Mouse (Mus musculus) embryo, embryonic 11.5 days (tissue): ENCODE measurements at regions not wholly inside any gene's neighbourhood (a gene's known extent, or its start where the extent isn't known, plus 50 kb on each side); places are given as distances from the start of the nearest gene placed in this dataset.
A peak's percentile ranks its signal among the peaks of the same experiment; 100 is the strongest.

ENCODE experiments used
- DNase-seq: peaks from one replicate; pipeline ENCODE4 v3.0.0-alpha.2; 2012; ENCODE audit warnings: low read depth, low spot score

DNA sequence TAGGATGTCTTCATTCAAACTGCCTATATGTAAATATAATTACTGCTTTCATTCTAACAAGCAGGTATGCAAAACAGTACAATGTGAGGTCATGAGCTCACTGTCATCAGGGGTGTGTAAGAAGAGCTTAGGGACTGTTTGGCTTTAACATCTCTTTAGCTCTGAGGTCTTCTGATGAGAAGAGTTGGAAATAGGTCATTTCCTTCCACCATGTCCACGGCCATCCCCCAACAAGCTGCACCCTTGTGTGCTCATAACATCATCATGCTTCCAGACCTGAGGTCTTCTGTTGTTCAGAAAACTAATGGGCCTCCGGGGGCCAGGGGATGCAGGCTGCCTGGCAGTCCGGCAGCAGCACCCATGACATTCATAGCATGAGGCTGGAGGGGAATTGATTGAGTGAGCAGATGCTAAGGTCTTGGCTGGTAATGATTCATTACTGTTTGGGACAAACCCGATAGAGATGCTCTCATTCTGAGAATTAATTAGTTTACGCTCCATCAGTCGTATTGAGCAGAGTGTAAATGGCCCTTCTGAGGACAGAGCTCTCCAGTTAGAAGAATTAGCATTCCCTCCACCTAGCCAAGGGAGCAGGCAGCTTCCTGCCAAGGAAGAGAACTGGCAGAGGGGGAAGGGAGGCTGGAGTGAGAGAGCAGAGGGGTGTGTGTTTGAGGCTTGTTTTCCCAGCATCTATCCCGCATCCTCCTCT lies 64.0 kb downstream of the Rps24 start:
- peak; percentile 30 for DNase-seq

DNA sequence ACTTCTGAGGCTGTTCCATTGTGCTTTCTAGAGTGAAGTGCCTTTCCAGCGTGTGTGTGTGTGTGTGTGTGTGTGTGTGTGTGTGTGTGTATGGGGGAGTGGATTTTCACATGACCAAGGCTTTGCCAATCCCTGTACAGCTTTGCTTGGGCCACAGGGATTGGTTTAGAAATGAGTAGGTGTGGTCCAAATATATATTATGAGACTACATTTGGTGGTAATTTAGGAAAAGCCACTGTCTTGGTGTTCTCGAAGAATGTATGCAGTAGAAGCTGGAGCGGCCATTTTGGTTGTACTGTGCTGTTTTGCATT lies 64.5 kb downstream of the Rps24 start:
- no peak for DNase-seq

DNA sequence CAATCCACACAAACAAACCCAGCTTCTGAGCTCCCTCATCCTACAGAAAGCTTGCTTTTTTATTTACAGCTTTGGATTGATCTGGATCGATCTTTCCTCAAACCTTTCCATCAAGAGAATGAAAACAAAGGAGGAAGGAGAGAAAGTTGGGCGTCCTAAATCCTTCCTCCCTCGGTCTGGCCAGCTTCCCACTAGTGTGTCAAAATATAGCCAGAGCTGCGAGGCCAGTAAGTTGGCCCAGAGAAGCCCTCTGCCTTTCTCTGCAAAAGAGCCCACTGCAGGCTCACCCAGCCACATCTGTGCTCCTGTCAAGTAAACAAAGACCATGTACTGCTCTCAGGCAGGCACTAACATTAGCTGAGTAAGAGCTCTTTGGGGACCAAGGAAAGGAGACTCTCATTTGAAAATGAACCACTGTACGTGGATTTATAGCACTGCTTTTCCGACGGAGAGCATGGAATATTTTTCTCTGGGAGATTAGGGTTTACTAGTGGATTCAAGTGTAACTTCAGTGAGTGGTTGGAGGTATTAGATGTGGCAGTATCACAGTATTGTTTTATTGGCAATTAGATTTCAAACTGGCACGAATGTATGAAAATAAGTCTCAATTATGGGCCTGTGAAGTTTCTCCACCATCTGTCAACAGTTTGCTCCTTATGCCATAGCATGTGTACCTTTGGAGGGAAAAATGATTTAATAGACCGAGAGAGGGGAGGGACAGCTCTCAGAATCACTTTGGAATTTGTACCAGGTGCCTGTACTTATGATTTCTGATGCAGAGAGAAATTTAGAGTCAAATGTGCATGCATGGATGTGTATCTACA lies 78.1 kb downstream of the Rps24 start:
- no peak for DNase-seq

DNA sequence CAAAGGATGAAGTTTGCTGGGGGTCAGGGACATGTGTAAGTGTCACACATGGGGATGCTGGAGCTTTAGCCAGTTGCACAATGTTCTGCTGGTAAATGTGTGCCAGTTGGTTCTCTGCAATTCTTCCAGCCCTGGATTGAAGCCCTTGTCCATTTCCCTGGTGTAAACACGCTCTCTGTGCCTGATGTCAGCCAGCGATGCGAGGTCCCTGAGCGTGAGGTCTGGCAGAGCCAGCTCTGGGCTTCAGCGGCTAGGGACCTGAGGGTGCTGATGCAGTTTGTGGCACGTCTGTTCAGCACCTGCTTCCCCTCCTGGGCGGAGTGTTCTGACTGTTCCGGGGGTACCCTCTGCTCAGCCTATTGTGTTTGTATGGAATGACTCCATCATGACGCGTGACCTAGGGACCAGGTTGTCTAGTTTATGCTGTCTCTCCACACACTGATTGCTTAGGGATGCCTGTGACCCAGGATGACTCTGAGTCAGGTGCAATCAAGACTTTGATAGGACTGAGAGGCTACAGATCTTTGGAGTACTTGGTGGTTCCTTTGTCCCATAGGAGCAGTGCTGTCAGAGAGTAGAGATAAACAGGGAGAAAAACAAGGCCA lies 78.9 kb downstream of the Rps24 start:
- no peak for DNase-seq

DNA sequence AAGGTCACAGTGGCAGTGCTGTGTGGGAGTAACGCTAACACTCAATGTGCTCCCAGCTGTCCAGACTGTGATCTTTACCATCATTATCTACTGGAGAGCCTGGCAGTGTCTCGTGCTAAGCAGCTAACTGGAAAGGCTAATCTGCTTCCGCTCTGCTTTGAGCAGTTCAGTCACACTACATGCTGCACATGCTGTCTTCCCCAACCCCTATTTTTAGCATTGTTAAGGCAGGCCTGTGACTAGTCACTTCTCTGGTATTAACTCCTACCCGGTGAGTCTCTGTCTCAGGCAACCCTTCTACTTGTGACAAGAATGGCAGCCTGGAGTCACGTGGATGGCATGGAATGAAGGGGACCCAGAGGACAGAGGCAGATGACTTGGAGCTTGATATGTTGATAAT lies 88.2 kb downstream of the Rps24 start:
- no peak for DNase-seq

DNA sequence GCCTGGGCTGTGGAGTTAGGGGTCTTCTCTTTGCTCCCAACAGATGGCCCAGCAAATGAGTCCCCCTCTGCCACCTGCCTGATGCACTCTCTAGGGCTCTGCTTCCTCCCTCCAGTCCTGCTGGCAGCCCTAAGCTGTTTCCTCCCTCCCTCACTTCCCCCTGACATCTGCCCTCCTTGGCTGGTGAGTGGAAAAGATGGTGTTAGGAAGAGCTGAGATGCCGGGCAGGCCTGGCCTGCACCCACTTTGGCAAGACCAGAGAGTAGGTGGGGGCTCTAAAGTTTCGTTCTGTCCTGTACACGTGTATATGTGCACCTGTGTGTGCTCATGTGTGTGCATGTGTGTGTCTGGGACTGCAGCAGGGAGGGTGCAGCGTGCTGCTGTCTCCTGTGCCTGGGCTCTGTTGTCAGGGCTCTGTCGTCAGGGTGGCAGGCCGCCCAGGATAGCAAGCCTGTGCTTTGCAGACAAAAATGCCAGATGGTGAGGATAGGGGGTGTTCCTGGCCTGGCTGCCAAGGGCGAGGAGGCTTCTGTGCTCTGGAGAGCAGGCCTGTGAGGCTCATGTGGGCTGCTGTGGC lies 91.7 kb downstream of the Rps24 start:
- DNase-seq, result no peak

DNA sequence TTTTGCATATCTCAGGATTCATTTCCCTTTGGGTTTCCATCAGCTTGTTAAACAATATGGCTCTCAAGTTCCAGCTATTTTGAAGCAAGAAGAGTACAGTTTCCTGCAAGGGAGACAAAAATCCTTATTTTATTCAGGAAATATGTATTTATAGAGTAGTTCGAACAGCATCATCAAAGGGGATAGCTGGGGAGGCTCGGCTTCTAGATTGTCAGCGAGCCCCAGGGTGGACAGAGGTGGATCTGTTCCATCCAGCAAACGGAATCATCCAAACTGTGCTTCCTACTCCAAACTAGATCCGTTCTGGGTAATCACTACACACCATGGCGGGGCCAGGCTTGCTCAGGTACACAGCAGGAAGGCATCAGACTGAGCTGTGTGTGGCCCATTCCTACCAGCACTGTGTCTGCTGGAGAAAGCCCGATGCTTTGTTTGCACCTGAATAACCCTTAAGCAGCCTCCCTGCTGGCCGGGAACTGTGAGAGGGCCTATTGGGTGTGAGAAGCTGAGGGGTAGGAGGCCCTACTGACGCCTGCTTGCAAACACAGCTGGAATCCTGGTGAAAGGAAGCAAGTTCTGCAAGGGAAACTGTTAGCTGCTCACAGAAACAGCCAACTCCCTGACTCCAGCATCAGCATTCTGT lies 92.3 kb downstream of the Rps24 start:
- DNase-seq, result no peak

DNA sequence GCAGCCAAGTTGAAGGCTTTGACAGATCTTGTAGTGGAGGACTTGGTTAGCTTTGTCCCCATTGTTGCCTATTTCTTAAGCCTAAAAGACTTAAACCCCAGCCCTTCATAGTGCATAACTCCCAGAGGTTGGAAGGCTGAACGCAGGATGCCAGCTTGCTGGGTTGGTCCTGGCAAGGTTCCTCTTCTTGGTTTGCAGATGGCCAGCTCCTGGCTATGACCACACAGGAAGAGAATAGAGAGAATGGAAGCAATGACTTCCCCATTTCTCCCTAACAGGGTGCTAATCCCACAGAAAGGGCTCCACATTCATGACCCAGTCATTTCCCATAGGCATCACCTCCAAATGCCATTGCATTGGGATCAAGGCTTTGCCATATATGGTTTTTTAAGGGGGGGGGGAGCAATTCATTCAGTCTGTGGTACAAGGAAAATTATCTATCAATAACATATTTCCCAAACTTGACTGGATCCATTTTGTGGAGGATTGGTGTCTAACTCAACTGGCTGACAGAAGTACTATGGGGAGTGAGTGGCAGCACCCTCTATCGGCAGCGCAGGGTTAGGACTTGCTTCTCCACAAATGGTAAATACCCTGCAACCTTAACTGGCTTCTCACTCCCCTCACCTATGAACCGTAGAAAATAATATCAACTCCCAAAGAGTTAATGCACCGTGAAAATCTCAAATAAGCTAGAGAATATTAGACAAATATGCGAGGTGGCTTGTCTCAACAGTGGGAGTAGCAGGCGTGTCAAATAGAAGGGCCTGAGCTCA lies 99.4 kb downstream of the Rps24 start:
- DNase-seq, result no peak

DNA sequence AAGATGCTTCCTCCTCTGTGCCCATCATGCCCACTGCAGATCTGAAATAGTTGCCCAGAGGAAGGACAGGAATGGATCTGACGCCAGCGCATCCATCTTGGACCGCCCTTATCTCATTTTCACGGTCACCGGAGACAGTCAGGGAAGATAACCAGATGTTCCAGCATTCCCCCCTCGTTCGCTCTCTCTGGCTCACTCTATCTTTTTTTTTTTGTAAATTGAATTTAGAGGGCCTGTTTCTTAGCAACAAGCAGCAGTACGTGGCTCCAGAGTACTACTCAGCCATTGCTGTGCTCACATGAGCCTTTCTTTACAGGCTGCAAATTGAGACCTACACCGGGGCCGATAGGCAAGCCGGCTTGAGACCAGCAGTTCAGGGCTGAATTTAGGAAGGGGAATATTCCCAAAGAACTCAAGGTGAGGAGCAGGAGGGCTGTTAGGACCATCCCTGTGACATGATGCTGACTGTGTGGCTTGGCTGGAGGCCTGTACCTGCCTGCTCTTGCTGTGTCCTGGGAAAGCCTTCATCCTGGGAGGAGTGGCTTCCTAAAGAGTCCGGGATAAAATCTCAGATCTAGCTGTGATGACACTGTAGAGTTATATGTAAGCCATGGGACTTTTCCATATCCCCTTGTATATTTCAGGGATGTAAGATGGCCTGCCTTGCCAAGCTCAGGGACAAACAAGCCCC lies 100.2 kb downstream of the Rps24 start:
- no peak for DNase-seq

DNA sequence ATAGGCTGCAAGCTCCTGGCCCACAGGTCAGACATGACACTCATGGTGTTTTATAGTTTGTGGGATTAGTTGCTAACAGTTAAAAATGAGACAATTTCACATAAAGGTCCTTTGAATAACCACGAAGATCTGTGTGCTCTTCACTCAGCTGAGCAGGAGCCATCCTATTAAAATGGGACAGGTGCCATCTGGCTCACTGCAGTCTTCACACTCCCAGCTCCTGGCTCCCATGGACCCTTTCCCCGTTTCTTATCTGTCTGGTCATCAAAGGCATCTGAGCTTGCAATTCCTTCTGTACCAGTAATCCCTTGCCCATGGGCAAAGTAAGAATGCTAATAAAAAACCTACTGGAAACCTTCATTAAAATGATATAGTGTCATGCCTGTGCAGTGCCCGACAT lies 101.1 kb downstream of the Rps24 start:
- no peak for DNase-seq

DNA sequence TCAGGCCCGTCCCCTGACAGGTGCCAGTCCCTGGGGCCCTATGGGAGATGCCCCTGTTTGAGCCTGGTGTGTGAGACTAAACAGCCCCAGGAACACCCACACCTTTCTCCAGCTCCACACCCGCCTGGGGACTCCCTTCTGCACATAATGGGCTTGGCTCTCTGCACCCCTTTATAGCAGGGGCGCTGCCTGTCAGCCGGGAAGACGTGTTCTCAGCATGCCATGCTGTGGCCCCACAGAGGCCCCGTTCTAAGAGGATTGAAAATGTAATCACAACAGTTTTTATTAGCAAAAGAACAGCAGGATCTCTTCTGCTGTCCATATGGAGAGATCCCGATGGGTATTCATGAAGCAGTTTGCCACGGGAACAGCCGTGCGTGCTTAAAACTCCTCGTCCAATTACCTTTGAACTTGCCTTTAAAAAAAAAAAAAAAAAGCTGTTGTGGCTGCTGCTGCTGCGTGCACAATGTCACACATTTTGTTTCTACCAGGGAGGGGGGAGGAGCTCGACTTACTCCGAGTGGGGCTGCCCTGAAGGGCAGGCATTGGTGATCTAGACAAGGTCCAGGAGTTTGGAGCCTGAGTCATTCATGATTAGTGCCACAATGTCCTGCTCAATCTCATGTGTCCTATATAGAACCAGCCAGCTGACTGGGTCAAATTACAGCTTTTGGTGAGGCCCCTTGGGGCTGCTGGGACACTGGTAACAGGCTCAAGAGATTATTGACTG lies 119.7 kb downstream of the Rps24 start:
- no peak for DNase-seq

DNA sequence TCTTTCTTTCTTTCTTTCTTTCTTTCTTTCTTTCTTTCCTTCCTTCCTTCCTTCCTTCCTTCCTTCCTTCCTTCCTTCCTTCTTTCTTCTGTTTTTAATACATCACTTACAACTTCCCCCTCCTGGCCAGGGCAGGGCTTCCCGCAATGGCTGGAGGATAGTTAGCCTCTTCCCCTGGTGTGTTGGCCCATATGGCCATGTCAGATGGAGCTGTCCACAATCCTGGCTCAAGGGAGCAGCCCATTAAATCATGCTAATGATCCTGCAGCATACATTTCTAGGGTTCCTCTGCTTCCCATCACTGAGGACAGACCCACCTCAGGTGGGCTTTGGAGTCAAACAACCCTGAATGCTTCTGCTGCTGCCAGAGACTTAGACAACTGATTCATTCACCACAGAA lies 121.4 kb downstream of the Rps24 start:
- no peak for DNase-seq

DNA sequence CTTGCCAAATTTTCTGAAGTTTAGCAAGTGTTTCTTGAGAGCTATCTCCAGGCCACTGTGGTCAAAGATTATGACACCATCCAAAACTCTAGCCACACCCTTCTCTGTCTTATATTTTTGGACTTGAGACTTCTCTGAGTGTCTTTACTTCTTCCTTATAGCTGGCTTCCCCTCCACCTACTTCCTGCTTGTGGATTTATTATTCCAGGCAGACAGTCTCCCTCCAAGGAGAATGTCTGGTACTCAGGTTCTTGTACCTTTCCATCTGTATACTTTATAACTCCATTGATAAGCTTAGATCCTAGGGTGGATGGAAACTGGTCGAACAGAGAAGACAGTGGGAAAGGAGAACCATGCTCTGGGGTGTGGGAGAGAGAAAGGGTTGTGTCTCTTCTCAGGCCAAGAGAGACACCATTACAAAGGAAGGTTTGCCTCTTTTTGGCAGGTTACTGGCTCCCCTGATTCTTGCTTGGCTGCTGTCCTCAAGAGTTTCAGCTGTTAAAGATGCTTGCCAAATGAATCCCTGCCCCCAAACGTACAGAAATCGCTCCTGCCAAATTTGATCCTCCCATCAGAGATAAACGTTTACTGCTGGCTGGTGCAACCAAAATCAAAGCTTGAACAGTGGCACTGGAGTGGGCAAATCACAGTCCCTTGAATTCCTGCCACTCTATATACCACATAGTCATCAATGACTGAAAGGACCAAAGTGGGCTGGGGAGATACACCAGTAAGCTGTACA lies 125.5 kb downstream of the Rps24 start:
- no peak for DNase-seq

DNA sequence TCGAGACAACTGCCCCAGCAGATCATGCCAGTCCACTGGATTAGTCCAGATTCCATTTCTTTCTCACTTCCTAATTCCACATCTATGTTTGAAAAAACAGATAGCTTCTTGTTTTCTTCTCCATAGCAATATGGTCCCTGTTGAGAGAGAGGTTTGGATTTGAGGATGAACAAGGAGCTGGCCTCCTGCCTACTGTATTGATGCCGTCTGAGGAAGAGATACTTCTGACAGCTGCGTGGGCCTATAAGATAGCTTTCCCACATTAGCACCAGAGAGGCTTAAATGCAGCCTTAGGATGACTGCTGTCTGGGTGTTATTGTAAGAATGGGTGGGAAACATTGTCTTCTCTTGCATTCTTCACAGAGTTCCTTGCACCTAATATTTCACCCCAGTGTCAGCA lies 128.9 kb downstream of the Rps24 start:
- DNase-seq, result no peak

DNA sequence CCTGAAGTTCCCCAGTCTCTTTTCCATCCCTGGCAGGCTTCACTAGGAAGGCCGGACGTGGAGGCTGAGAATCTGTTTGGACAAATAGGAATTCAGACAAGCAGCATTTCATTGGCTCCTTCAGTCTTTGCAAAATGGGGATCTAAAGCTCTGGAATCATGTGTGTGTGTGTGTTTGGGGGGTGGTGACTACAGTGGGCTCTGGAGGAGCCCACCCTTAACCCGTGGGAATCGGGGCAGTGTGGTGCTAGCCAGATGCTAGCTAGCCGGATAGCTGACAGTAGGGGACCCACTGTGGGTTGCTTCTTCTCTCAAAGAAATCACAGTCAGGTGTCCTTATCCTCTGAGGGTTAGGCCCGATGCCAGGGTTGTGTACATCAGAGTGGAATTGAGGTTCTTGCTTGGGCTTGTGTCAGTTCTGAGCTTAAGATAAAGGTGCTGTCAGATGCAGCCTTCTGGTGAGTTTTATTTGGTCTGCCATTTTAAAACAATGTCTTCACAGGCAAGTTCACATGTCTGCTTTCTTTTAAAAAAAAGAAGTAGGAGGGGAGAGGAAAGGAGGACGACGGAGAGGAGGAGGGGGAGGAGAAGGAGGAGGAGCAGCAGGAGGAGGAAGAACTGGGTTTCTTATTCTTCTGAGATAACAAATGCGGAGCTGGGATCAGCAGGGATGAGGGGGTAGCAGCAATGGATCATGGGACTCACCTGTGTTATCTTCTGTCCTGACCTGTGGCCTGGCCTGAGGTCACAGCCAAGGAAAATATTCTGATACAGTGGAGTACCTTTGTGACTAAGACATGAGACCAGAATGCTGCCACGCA lies 129.6 kb downstream of the Rps24 start:
- DNase-seq, result no peak

DNA sequence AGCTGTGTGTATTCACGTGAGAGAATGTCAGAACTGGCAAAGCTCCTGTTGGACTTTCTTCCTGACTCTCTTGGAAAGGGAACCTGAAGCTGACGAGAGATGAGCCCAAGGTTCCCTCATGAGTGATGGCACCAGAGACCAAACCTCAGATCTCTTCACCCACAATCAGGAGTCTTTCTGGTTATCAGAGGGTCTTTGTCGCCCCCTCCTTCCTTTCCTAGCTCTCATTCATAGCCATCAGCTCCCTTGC lies 130.1 kb downstream of the Rps24 start:
- no peak for DNase-seq

DNA sequence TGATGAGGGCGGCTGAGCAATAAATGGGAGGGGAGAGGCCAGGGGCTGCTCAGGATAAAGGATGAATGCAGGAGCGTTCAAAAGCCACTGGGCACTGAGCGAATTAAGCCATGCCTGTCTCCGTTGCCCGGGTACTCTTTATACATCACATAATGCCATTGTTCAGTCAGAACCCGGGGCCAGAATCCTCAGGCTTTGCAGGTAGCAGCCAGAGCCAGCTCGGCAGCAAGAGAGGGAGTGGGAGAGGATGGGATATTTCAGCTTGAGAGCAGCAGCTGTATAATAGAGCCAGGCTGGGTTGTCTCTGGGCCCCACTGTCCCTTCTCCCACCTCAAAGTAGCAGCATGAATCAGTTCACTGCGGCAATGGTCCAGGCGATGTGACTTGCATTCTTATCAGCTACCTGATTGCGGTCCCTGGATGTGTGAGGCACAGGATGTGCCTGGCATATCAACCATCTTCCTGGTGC lies 130.5 kb downstream of the Rps24 start:
- peak; percentile 32 for DNase-seq

DNA sequence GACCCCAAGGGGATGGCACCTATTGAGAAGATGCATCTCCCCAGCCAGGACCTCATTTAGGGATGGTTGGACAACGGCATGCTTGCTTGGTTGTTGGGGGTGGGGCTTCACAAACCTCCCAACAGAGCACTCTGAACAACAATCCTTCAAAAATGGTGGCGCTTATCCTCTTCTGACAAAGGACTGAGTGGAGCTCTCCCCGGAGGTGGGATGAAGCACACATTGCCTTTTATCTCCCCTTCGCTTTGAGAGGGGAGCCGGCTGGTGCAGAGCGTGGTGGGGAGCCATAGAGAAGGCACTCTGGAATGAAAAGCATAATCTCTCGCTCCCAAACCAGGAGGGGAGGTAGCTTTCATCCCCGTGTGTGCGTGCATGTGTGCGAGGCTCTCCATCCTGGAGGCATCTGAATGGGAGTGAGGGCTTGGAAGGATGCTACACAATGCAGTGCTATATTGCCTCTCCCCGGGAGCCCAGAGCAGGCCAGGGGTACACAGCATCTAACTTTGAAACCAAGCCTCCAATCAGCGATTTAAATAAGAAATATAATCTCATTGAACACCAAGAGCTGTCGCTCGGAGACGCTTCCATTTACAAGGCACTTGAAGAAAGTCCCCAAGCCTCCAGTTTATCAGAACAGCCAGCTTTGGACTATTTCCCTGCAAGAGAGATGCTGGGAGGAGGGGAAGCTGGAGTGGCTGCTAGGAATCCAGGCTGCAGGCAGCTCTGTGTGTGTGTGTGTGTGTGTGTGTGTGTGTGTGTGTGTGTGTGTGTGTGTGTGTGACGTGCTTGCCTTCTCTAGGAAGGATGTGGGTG lies 131.5 kb downstream of the Rps24 start:
- DNase-seq, result no peak
